Mouse (Mus musculus): ENCODE measurements around the gene Gtsf1l. TPM values are rescaled to one million over a fixed set of nuclear protein-coding genes. Genes with fewer than 3 reads are reported as not detected.
A peak's percentile ranks its signal among the peaks of the same experiment; 100 is the strongest.

Gtsf1l gene
- polyA plus RNA-seq, 1 experiment = not detected

- Histone ChIP-seq H3K27ac (ENCODE audit: insufficient read depth, low read depth, low read length) (no peak overlapping the region), H3K4me1 (ENCODE audit: control insufficient read depth, insufficient read depth, low read length) (peaks cover 8% of the 10 kb centered on the region), H3K4me3 (ENCODE audit: insufficient read depth, low read depth, low read length) (no peak overlapping the region)
- TF ChIP-seq CTCF (IDR thresholded peaks at IDR 0.05; ENCODE audit: insufficient read depth, low read depth, low read length) = no peak
- TF ChIP-seq POLR2A (IDR thresholded peaks at IDR 0.05; ENCODE audit: insufficient read depth, low read depth, low read length) = no peak
- 68% methylated on average over 1 of the region's 1 CpGs for WGBS
Measured at GRCm38 (mm10) chr2:163051691-163052090, 36.0 kb downstream of the Gtsf1l start.

- TF ChIP-seq POLR2A (IDR thresholded peaks at IDR 0.05; ENCODE audit: insufficient read depth, low read depth, low read length) (no peak), CTCF (IDR thresholded peaks at IDR 0.05; ENCODE audit: insufficient read depth, low read depth, low read length) (no peak)
- WGBS = 98% methylated on average over 2 of the region's 2 CpGs
- H3K4me3 ChIP-seq (ENCODE audit: insufficient read depth, low read depth, low read length) = no peak overlapping the region
Measured at GRCm38 (mm10) chr2:163049116-163049515, 38.5 kb downstream of the Gtsf1l start.

GRCm38 (mm10) chr2:163048125-163048524 lies 39.5 kb downstream of the Gtsf1l start:
- 0% methylated on average over 10 of the region's 10 CpGs for whole genome bisulfite sequencing
- H3K27ac ChIP-seq (ENCODE audit: insufficient read depth, low read depth, low read length) = no peak overlapping the region
- TF ChIP-seq POLR2A (IDR thresholded peaks at IDR 0.05; ENCODE audit: insufficient read depth, low read depth, low read length) (no peak), CTCF (IDR thresholded peaks at IDR 0.05; ENCODE audit: insufficient read depth, low read depth, low read length) (peak; percentile 94)
- H3K4me1 ChIP-seq (ENCODE audit: control insufficient read depth, insufficient read depth, low read length) = no peaks in the 10 kb centered on the region
- peak overlapping the region; percentile 18; the same call in 1 of the 2 replicates for H3K4me3 ChIP-seq (ENCODE audit: insufficient read depth, low read depth, low read length)

More at GRCm38 (mm10) chr2:163049116-163049515, 38.5 kb downstream of the Gtsf1l start:
- Histone ChIP-seq H3K4me1 (ENCODE audit: control insufficient read depth, insufficient read depth, low read length) (no peaks in the 10 kb centered on the region), H3K27ac (ENCODE audit: insufficient read depth, low read depth, low read length) (no peak overlapping the region)

- H3K4me3 ChIP-seq (ENCODE audit: insufficient read depth, low read depth, low read length) = no peak overlapping the region
- WGBS = 84% methylated on average over 7 of the region's 7 CpGs
- H3K27ac ChIP-seq (ENCODE audit: insufficient read depth, low read depth, low read length) = no peak overlapping the region
- TF ChIP-seq CTCF (IDR thresholded peaks at IDR 0.05; ENCODE audit: insufficient read depth, low read depth, low read length) = no peak
- H3K4me1 ChIP-seq (ENCODE audit: control insufficient read depth, insufficient read depth, low read length) = no peaks in the 10 kb centered on the region
Measured at GRCm38 (mm10) chr2:163039940-163040339, 47.7 kb downstream of the Gtsf1l start.

Other genes with a start within 250 kb of the Gtsf1l start
- 181 TPM in 1 of 2 replicates, not detected in the other for gene Srsf6, start 156.3 kb downstream of the Gtsf1l start, polyA plus RNA-seq (2012; ENCODE audit: insufficient read depth, insufficient read length, low replicate concordance, missing spikeins)
- not detected in 2 replicates for gene L3mbtl1, start 144.4 kb downstream of the Gtsf1l start, polyA plus RNA-seq (2012; ENCODE audit: insufficient read depth, insufficient read length, low replicate concordance, missing spikeins)
- not detected in 2 replicates for gene Sgk2, start 100.5 kb downstream of the Gtsf1l start, polyA plus RNA-seq (2012; ENCODE audit: insufficient read depth, insufficient read length, low replicate concordance, missing spikeins)
- not detected in 2 replicates for gene Ift52, start 70.5 kb downstream of the Gtsf1l start, polyA plus RNA-seq (2012; ENCODE audit: insufficient read depth, insufficient read length, low replicate concordance, missing spikeins)
- not detected in 2 replicates for gene Mybl2, start 33.2 kb downstream of the Gtsf1l start, polyA plus RNA-seq (2012; ENCODE audit: insufficient read depth, insufficient read length, low replicate concordance, missing spikeins)
- not detected in 2 replicates for gene Tox2, start 115.3 kb upstream of the Gtsf1l start, polyA plus RNA-seq (2012; ENCODE audit: insufficient read depth, insufficient read length, low replicate concordance, missing spikeins)